Mouse (Mus musculus) intestine, postnatal 0 days (tissue): ENCODE measurements around the gene Poglut1. TPM values are rescaled to one million over a fixed set of nuclear protein-coding genes. Genes with fewer than 3 reads are reported as not detected.
"Not testable (repeated sequence)": the region's sequence is repeated elsewhere in the genome, so short reads cannot be mapped to it uniquely, and the experiment has no call there.

Experiments
- ATAC-seq: fragments of 200-750 bp; cut with Nextera tagmentation; 2 replicates; pipeline ENCODE4 v1.8.0; 2017; ENCODE audit warnings: mild to moderate bottlenecking, moderate TSS enrichment, moderate library complexity
- H3K27ac ChIP-seq: fragments of 300-500 bp; sonication (generic); 2 replicates; pipeline ENCODE4 v1.5.1; 2014; ENCODE audit warnings: mild to moderate bottlenecking, low read depth, low read length, moderate library complexity
- H3K27me3 ChIP-seq: fragments of 300-500 bp; sonication (generic); replicated peaks from 2 replicates; pipeline ENCODE4 v1.6.1; 2014; ENCODE audit warnings: low read length, mixed read lengths; ENCODE audit not compliant: control insufficient read depth, insufficient read depth
- H3K36me3 ChIP-seq: fragments of 300-500 bp; sonication (generic); 2 replicates; pipeline ENCODE4 v1.6.1; 2014; ENCODE audit warnings: mild to moderate bottlenecking, moderate library complexity; ENCODE audit not compliant: control insufficient read depth, insufficient read depth
- H3K4me1 ChIP-seq: fragments of 300-500 bp; sonication (generic); replicated peaks from 2 replicates; pipeline ENCODE4 v1.6.1; 2014; ENCODE audit warnings: antibody characterized with exemption, low read length, mixed read lengths; ENCODE audit not compliant: control insufficient read depth, insufficient read depth
- H3K4me2 ChIP-seq: fragments of 300-500 bp; sonication (generic); replicated peaks from 2 replicates; pipeline ENCODE4 v1.6.1; 2014; ENCODE audit warnings: low read depth, mild to moderate bottlenecking, moderate library complexity
- H3K4me3 ChIP-seq: fragments of 300-500 bp; sonication (generic); 2 replicates; pipeline ENCODE4 v1.5.1; 2014; ENCODE audit warnings: low read depth, low read length
- H3K9ac ChIP-seq: fragments of 300-500 bp; sonication (generic); 2 replicates; pipeline ENCODE4 v1.6.1; 2014; ENCODE audit warnings: mild to moderate bottlenecking, low read depth, low read length
- H3K9me3 ChIP-seq: fragments of 300-500 bp; sonication (generic); 2 replicates; pipeline ENCODE4 v1.6.1; 2016; ENCODE audit warnings: mixed run types; ENCODE audit not compliant: control insufficient read depth
- CTCF ChIP-seq: sonication (generic); IDR thresholded peaks from 2 replicates; pipeline ENCODE4 v1.5.1; 2016; ENCODE audit warnings: low read depth, mild to moderate bottlenecking, control low read depth, antibody characterized with exemption, moderate library complexity
- WGBS: fragments of 180-500 bp; shearing (Covaris S2); extraction: QIAGEN DNeasy Blood & Tissue Kit; methylation state at CpG from one replicate; pipeline ENCODE4 v1.1.7; 2014; 5-methylcytosine and 5-hydroxymethylcytosine counted together
- polyA plus RNA-seq: library from polyadenylated mRNA; unstranded; fragments of >200 nt; fragmentation: Nextera tagmentation; extraction: Ambion mirVana; gene quantifications from 2 replicates; pipeline ENCODE4 v1.2.1, GENCODE M21; 2015

Poglut1 gene
- polyA plus RNA-seq, 1 experiment from 2014 or later, result 11.3 TPM

DNA sequence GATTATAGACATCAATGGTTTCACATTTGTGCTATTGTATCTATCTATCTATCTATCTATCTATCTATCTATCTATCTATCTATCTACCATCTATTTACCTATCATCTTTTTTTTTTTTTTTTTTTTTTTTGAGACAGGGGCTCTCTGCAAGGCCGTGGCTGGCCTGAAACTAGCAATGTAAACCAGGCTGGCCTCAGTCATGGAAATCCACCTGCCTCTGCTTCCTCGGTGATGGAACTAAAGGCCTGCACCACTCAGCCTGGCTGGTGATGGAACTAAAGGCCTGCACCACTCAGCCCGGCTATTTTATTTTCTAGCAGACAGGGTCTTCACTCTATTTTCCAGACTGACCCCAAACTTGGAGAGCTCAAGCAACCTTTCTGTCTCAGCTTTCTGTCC lies 71.8 kb downstream of the Poglut1 start:
- no peaks in the 10 kb centered on the region for H3K9me3 ChIP-seq
- no peaks in the 10 kb centered on the region for H3K36me3 ChIP-seq
- ATAC-seq, result no peak
- no peak for TF ChIP-seq CTCF
- H3K27ac ChIP-seq, result no peak overlapping the region
- 95% methylated on average over 3 of the region's 3 CpGs for WGBS
- no peak overlapping the region for H3K4me3 ChIP-seq
- no peak overlapping the region for H3K4me2 ChIP-seq
- H3K27me3 ChIP-seq, result no peaks in the 10 kb centered on the region; the same call in 1 of the 2 replicates
- no peaks in the 10 kb centered on the region for H3K4me1 ChIP-seq
- no peak overlapping the region for H3K9ac ChIP-seq

DNA sequence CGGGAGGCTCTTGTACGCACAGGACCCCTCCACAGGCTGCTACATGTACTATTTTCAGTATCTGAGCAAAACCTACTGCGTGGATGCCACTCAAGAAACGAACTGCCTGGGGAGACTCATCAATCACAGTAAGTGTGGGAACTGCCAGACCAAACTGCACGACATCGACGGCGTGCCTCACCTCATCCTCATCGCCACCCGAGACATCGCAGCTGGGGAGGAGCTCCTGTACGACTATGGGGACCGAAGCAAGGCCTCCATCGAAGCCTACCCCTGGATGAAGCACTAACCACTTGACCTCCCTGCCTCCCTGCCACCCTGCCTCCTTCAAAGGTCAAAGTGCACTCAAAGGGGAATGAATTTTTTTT lies 72.8 kb downstream of the Poglut1 start:
- WGBS, result 50% methylated on average over 14 of the region's 14 CpGs
- H3K9ac ChIP-seq, result 0 out of 2 replicates have a peak overlapping the region, but pooled peaks have one; percentile 2
- ATAC-seq, result not testable (repeated sequence)

GRCm38 (mm10) chr16:38476312-38477240 lies 73.5 kb downstream of the Poglut1 start:
- TF ChIP-seq CTCF, result no peak
- H3K27me3 ChIP-seq, result no peaks in the 10 kb centered on the region
- H3K4me3 ChIP-seq, result peak overlapping the region; percentile 40
- H3K27ac ChIP-seq, result no peak overlapping the region
- no peaks in the 10 kb centered on the region for H3K36me3 ChIP-seq
- 0 out of 2 replicates have a peak, but pooled peaks have one; percentile 16 for ATAC-seq
- H3K9ac ChIP-seq, result 0 out of 2 replicates have a peak overlapping the region, but pooled peaks have one; percentile 31
- peak overlapping the region; percentile 79 for H3K4me2 ChIP-seq
- WGBS, result 9% methylated on average over 34 of the region's 34 CpGs
- H3K9me3 ChIP-seq, result no peaks in the 10 kb centered on the region
- no peaks in the 10 kb centered on the region for H3K4me1 ChIP-seq

More for the DNA sequence above, 72.8 kb downstream of the Poglut1 start:
- not testable (repeated sequence) for H3K36me3 ChIP-seq, H3K27ac ChIP-seq, H3K27me3 ChIP-seq, H3K4me1 ChIP-seq, H3K9me3 ChIP-seq
- Histone ChIP-seq H3K4me3 (peak overlapping the region; percentile 40), H3K4me2 (peak overlapping the region; percentile 79)

- H3K4me3 ChIP-seq, result no peak overlapping the region
- no peaks in the 10 kb centered on the region for H3K9me3 ChIP-seq
- no peak for TF ChIP-seq CTCF
- no peaks in the 10 kb centered on the region for H3K4me1 ChIP-seq
- H3K9ac ChIP-seq, result no peak overlapping the region
- H3K27me3 ChIP-seq, result no peaks in the 10 kb centered on the region
- H3K36me3 ChIP-seq, result no peaks in the 10 kb centered on the region
- H3K4me2 ChIP-seq, result peak overlapping the region; percentile 79
- 52% methylated on average over 4 of the region's 4 CpGs for WGBS
- no peak overlapping the region for H3K27ac ChIP-seq
- no peak for ATAC-seq
Observed at GRCm38 (mm10) chr16:38475681-38476311, 74.3 kb downstream of the Poglut1 start.

Other genes with a start within 250 kb of the Poglut1 start
- 0.88 and 1.0 TPM in 2 replicates for gene Maats1, start 208.1 kb downstream of the Poglut1 start, polyA plus RNA-seq
- gene Cox17, start 203.3 kb downstream of the Poglut1 start, polyA plus RNA-seq, result 557 and 587 TPM in 2 replicates
- 0.38 TPM in 1 of 2 replicates, not detected in the other for gene Gm21987, start 203.2 kb downstream of the Poglut1 start, polyA plus RNA-seq
- 16.6 and 16.9 TPM in 2 replicates for gene Popdc2, start 188.0 kb downstream of the Poglut1 start, polyA plus RNA-seq
- 1.6 and 1.8 TPM in 2 replicates for gene Pla1a, start 117.1 kb downstream of the Poglut1 start, polyA plus RNA-seq
- gene Adprh, start 97.6 kb downstream of the Poglut1 start, polyA plus RNA-seq, result 55.3 and 58.8 TPM in 2 replicates
- gene Cd80, start 94.7 kb downstream of the Poglut1 start, polyA plus RNA-seq, result 0.23 and 0.33 TPM in 2 replicates
- gene Timmdc1, start 27.6 kb downstream of the Poglut1 start, polyA plus RNA-seq, result 11.8 and 13.8 TPM in 2 replicates
- gene Tmem39a, start 8.4 kb upstream of the Poglut1 start, polyA plus RNA-seq, result 28.4 and 29.3 TPM in 2 replicates
- gene Arhgap31, start 163.0 kb upstream of the Poglut1 start, polyA plus RNA-seq, result 2.8 and 3.1 TPM in 2 replicates
- gene B4galt4, start 192.0 kb upstream of the Poglut1 start, polyA plus RNA-seq, result 21.2 and 23.5 TPM in 2 replicates